Mouse (Mus musculus) MN1 (cell line): ENCODE data around the gene Arl2.
"Not testable (repeated sequence)": the region's sequence is repeated elsewhere in the genome, so short reads cannot be mapped to it uniquely, and the experiment has no call there.

Experiments used
- DNase-seq: peaks from one replicate; pipeline ENCODE4 v3.0.0-alpha.2; 2016; ENCODE audit warnings: low spot score

Gene Arl2

DNA sequence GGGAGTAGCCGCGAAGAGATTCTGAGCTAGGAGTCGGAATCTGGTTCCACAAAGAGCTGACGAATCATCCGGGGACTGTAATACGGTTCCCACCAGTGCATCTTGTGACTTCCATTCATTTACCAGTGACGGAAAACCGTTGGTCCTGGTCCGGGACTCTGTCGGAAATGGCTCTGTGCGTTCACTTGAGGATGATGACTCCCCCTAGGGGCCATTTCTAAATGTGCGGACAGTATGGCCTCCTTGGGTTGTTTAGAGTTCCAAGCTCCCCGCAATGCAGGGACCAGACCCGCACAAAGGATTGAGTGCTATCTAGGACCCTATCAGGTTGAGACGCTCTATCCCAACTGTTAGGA is at the start of gene Arl2:
Gene Arl2 (minus strand): TSS at position 155 of the 356 bp plus-strand sequence.
- peak; percentile 96 for DNase-seq

- DNase-seq = no peak
Observed at GRCm38 (mm10) chr19:6184131-6184530, 42.8 kb upstream of the Arl2 start, which contains the start of gene Majin. Gene Majin (plus strand): TSS chr19:6184388.

DNA sequence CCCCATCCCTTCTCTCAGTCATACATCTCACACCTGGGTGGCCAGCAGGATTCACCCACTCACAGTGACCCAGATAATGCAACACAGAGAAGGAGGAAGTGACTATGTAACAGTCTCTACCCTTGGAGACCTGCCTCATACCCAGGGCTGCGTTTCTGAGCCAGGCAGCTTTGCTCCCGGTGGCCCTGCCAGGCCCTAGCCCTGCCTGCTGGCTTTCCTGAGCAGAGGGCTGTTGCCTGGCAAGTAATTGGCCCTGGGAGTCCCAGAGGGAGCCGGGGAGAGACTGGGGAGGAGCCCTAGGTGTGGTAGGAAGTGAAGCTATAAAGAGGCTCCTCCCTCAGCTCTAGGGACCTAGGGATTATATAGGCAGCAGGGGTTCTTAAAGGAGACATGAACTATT is 41.2 kb upstream of the Arl2 start:
- peak; percentile 93 for DNase-seq

- peak; percentile 42 for DNase-seq
Observed at GRCm38 (mm10) chr19:6181629-6182028, 40.3 kb upstream of the Arl2 start.

DNA sequence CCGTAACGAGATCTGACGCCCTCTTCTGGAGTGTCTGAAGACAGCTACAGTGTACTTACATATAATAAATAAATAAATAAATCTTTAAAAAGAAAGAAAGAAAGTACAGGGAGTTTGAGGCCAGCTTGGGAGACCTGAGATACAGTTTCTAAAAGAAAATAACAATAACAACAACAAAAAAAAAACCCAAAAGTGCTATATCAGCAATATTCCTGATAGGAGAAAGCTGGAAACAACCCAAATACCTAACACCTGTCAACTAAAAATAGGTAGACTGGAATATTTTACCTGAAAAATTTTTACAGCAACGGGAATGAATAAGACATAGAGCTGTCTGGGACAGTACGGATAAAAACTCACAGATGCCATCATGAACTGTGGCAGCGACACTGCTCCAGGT is 37.4 kb upstream of the Arl2 start:
- no peak for DNase-seq

GRCm38 (mm10) chr19:6174771-6175170 is 33.4 kb upstream of the Arl2 start:
- DNase-seq = no peak

- no peak for DNase-seq
Observed at GRCm38 (mm10) chr19:6171215-6171614, 29.9 kb upstream of the Arl2 start.

DNA sequence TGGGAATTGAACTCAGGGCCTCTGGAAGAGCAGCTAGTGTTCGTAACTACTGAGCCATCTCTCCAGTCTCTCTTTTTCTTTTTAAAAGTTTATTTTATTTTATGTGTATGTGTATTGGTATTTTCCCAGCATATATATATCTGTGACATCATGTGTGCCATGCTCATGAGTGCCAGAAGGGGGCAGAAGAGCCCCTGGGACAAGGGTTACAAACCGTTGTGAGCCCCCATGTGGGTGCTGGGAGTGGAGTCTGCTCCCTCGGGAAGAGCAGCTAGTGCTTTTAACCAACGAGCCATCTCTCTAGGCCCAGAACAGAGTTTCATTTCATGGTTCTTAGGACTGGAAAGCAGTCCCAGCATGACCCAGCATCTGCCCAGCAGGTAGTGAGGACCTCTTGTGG is 25.4 kb upstream of the Arl2 start:
- no peak for DNase-seq

GRCm38 (mm10) chr19:6163872-6164547 is 22.7 kb upstream of the Arl2 start:
- DNase-seq = no peak

DNA sequence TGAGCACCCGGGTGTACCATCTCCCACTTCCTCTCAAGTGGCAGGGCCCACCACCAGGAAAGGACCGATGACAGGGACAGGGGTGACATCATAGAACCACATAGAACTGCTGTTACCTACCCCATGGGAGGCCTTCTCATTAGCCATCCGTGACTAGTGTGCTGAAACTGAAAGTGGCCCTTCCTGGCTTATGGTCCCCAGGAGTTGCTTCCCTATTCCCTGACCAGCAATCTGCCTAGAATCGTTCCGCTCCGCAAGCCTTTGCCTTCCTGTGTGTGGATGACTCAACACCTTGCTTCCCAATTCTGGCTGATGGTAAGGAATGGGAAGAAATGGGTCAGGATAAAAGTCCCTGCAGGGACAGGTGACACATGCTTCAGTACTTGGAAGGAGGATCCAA is 15.9 kb upstream of the Arl2 start:
- DNase-seq = peak; percentile 49

DNA sequence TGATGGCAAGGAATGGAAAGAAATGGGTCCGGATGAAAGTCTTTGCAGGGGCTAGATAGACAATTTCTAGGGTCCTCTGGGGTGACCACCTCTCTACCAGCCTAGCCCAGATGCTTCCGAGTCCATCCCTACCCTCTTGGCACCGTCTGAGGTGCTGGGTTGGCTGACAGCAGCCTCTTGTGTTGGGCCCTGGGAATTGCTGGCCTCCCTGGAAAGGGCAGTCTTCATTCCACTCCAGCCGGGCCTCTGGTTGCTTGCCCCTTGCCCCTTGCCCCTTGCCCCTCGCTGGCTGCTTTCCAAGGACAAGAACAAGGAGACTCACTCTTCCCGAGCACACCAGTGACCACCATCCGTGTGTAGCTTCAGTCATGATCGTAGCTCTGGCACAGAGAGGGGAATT is 15.0 kb upstream of the Arl2 start:
- peak; percentile 31 for DNase-seq

DNA sequence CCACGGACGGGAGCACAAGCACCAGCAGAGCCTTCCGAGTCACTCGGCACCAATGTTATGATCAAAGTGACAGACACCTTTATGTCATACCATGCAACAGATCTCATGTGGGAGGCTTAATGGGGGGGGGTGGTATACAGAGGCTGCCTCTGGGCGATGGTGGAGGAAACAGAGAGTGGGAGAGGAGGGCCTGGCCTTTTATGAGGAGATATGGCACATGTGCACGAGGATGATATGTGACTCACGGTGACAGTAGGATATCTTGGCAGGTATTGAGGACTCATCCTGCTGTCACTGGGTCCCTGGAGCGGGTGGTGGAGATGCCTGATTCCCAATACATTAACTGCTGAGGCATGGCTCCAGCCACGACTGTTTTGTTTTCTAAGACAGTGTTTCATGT is 13.8 kb upstream of the Arl2 start:
- DNase-seq = no peak

DNA sequence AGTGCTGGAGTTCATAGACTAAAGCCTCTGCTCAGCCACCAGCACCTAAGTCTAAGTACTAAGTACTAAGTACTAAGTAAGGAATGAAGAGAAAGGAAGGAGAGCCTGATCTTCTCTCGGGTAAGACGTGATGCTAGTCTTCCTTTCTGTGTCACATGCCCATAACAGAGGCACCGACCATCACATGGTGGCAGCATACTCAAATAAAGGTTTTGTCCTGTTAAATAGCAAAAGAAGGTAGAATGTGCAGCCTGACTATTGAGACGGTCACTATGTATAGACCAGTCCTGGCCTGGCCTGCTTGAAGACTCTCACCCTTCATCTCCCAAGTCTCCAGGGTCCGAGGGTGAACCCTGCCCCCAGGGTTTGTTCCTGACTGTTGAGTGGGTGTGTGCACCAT is 3.5 kb upstream of the Arl2 start:
- DNase-seq = no peak

DNA sequence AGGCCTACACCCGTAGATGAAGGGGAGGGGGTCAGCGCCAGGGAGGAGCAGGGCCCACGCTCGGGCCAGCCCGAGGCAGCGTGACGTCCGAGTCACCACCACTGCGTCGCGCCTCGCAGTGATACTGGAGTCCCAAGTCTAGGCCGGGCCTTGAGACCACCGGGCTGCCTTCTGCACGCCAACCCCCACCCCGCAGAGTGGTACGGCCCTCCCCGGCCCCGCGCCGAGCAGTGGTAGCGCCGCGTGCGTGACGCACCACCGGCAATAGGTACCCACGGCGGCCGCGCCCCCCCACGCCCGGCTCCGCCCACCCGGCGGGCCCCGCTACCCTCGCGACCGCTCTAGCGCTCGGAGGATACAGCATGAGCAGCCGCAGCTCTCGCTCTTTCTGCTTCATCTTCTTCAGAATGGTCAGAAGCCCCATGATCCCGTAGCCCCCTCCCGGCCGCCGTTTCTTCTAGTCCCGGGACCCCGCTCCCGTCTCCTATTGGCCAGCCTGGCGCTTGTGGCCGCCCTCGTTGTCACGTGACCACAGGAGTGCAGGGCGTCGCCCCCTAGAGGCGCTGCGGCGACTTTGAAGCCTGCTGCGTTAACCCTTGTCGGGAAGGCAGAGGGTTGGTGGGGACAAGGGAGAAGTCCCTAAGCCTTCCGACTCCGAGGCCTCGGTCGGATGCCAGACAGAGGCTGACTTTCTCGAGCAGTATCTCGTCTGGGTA is 512 bp downstream of the Arl2 start, which contains the start of gene Batf2:
Gene Batf2 (plus strand): TSS at position 306 of the 716 bp plus-strand sequence.
- DNase-seq = peak; percentile 97

DNA sequence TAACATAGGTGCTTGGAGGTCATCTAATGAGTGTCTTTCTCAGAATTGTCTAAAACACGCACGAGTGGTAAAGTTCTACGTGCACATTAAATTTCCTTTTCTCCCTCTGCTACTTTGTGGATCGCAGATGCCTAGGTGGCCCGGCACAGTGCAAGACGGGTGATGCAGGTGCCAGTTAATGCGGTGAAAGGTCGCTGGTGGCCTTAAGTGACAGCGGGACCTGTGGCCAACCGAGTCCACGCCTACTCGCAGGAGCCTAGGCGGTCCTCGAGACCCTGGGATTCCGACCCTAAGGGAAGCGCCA is 1.0 kb downstream of the Arl2 start:
- no peak for DNase-seq

- DNase-seq = no peak
Observed at GRCm38 (mm10) chr19:6139701-6140100, 1.6 kb downstream of the Arl2 start.

DNA sequence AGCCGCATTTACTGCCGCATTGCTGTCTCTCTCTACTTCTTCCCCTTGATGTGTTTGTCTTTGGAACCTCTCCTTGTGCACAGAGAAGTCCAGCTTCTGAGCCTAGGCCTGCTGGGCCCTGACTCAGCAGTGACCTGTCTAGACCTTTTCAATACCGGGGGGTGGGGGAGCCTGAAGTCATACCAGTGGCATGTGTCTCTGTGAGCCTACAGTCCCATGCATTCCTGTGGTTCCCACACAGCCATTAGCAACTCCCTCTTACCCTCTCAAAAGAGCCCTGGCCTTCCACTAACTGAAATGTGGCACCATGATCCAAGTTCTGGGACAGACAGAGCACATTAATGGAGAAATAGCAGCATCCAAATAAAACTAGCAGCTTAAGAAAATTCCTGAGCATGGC is 5.0 kb downstream of the Arl2 start:
- DNase-seq = no peak

DNA sequence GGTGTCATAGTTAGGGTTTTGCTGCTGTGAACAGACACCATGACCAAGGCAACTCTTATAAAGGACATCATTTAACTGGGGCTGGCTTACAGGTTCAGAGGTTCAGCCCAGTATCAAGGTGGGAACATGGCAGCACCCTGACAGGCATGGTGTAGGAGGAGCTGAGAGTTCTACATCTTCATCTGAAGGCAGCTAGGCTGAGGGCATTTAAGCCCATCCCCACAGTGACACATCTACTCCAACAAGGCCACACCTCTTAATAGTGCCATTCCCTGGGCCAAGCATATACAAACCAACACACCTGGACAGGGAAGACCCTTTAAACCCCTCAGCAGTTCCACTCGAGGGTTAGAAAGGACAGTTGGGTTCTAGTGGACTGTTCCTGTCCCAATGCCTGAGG is 8.2 kb downstream of the Arl2 start:
- not testable (repeated sequence) for DNase-seq

- DNase-seq = peak; percentile 48
Observed at GRCm38 (mm10) chr19:6132171-6132827, 9.0 kb downstream of the Arl2 start.

GRCm38 (mm10) chr19:6130414-6131128 is 10.8 kb downstream of the Arl2 start:
- DNase-seq = not testable (repeated sequence)

DNA sequence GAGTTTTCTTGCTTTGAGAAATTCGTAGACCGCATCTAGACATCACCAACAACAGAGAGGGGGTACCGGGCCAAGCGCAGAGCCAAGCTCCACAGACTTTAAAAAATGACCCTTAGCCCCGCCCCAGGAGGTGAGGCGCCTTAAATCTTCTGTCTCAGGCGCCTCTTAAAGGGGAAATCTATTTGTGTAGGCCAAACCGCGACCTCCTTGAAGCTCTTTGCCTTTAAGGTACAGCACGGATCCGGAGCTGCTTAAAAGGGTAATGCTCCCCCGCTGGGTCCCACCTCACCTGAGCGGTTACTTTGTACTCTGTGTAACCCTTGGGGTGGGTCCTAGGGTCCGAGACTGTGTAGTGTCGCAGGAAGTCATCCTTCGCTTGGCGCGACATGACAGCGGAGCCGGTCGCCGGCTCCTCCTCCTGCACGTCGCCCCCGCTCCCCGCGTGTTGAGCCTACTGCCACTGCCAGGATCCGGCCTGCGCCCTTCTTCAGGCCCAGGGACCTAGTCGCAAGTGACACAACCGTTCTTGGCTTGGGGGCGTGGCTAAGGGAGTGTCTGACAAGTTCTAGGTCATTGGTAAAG is 13.5 kb downstream of the Arl2 start, which contains the start of gene Snx15:
Gene Snx15 (minus strand): TSS at position 545 of the 582 bp plus-strand sequence.
- DNase-seq = peak; percentile 94
